In the genomic region with DNA sequence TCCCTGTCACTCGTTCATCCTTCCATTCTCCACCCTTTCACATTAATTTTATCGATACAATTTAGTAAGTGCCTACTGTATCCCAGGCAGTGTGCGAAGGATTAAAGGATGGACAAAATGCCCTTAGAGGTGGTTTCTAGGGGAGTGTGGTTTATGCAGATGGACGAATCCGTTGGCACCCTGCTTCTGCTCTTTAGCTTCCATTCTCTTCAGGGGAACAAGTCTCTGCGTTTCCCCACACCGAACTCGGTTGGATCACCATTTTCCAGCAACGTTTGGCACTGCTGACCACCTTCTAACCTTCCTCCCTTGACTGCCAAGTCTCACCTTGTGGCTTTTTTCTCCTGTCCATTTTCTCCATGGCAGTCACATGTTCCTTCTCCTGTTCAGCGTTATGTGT, we compare ENCODE assay signal across 9 mouse cellular contexts. TPM values are rescaled to one million over a fixed set of nuclear protein-coding genes. Genes with fewer than 3 reads are reported as not detected.
DNase-seq lines count a peak whose midpoint lies in the region; ATAC-seq and TF ChIP-seq lines count a peak whose summit lies in the region.
"Had no signal": no experiment of that assay in that cellular context is flagged by ENCODE, and none has a peak within 500 bp of the region (broad histone marks: within the 10 kb centered on the region; RNA-seq: fewer than 3 reads in every experiment).

No protein-coding gene starts in this region.

- no peak for TF ChIP-seq CTCF in forebrain, postnatal 0 days (IDR thresholded peaks at IDR 0.05; ENCODE audit: low read depth)

- intact Hi-C loops in heart, postnatal 14 days (cut with DNase I) = no loop called here

- H3K9ac ChIP-seq in heart, embryonic 13.5 days = peak overlapping the region; percentile 91
- H3K9ac ChIP-seq in forebrain, postnatal 0 days = peak overlapping the region; percentile 89
- no peak overlapping the region for H3K9ac ChIP-seq in liver, embryonic 16.5 days (ENCODE audit: low read depth, low read length)

- no peak for ATAC-seq in heart, embryonic 13.5 days (ENCODE audit: extremely low read depth, insufficient number of reproducible peaks, low FRiP score, low TSS enrichment)
- no peak for ATAC-seq in forebrain, postnatal 0 days
- no peak for ATAC-seq in liver, embryonic 16.5 days (ENCODE audit: low read depth)

- peak overlapping the region; percentile 94 for H3K4me2 ChIP-seq in heart, embryonic 13.5 days
- H3K4me2 ChIP-seq in forebrain, postnatal 0 days (ENCODE audit: low read depth) = peak overlapping the region; percentile 97
- peak overlapping the region; percentile 60 for H3K4me2 ChIP-seq in liver, embryonic 16.5 days (ENCODE audit: low read depth, low read length)

- WGBS in heart, embryonic 13.5 days = 15% methylated on average over 10 of the region's 10 CpGs
- 9% methylated on average over 10 of the region's 10 CpGs for WGBS in forebrain, postnatal 0 days
- WGBS in liver, embryonic 16.5 days (ENCODE audit: insufficient replicate concordance) = 22% methylated on average over 10 of the region's 10 CpGs

- peaks cover 48% of the 10 kb centered on the region for H3K36me3 ChIP-seq in heart, embryonic 13.5 days
- peaks cover 37% of the 10 kb centered on the region for H3K36me3 ChIP-seq in forebrain, postnatal 0 days (ENCODE audit: insufficient read depth)
- no peaks in the 10 kb centered on the region for H3K36me3 ChIP-seq in liver, embryonic 16.5 days (ENCODE audit: control insufficient read depth, insufficient read depth)
- H3K36me3 ChIP-seq: G1E had no signal

- no peaks in the 10 kb centered on the region for H3K9me3 ChIP-seq in heart, embryonic 13.5 days
- H3K9me3 ChIP-seq in forebrain, postnatal 0 days (ENCODE audit: low read length) = no peaks in the 10 kb centered on the region
- H3K9me3 ChIP-seq in liver, embryonic 16.5 days (replicated peaks; ENCODE audit: control insufficient read depth, low read length) = no peaks in the 10 kb centered on the region
- H3K9me3 ChIP-seq: G1E had no signal

- peak overlapping the region; percentile 74; the same call in 1 of the 2 replicates for H3K27ac ChIP-seq in heart, embryonic 13.5 days (replicated peaks)
- H3K27ac ChIP-seq in brown adipose tissue, adult 24 weeks (replicated peaks; ENCODE audit: low read depth, low read length) = no peak overlapping the region
- H3K27ac ChIP-seq in forebrain, postnatal 0 days (ENCODE audit: low read depth, low read length) = peak overlapping the region; percentile 89
- no peak overlapping the region for H3K27ac ChIP-seq in liver, embryonic 16.5 days (ENCODE audit: low read length)

- H3K27me3 ChIP-seq in heart, embryonic 13.5 days (replicated peaks) = peaks cover 4% of the 10 kb centered on the region; the same call in 1 of the 2 replicates
- H3K27me3 ChIP-seq in forebrain, postnatal 0 days (ENCODE audit: insufficient read depth, low read length) = no peaks in the 10 kb centered on the region
- H3K27me3 ChIP-seq in liver, embryonic 16.5 days (ENCODE audit: control insufficient read depth, insufficient read depth, low read depth, low read length) = peaks cover 45% of the 10 kb centered on the region

- DNase-seq in heart, postnatal 14 days = no peak
- DNase-seq in forebrain, postnatal 0 days = no peak
- DNase-seq in retina, postnatal 1 day = no peak
- no peak for DNase-seq in layer of hippocampus, adult 9-10 months (ENCODE audit: low spot score)
- DNase-seq in adrenal gland, adult 2 months = no peak

- peak overlapping the region; percentile 77 for H3K4me3 ChIP-seq in heart, embryonic 13.5 days
- H3K4me3 ChIP-seq in brown adipose tissue, adult 24 weeks (ENCODE audit: insufficient read depth, low read depth, low read length) = peak overlapping the region; percentile 96
- peak overlapping the region; percentile 76 for H3K4me3 ChIP-seq in forebrain, postnatal 0 days (ENCODE audit: low read depth, low read length)
- peak overlapping the region; percentile 58 for H3K4me3 ChIP-seq in liver, embryonic 16.5 days (ENCODE audit: low read depth, low read length)

- peaks cover 29% of the 10 kb centered on the region for H3K4me1 ChIP-seq in heart, embryonic 13.5 days
- peaks cover 3% of the 10 kb centered on the region; the same call in 1 of the 2 replicates for H3K4me1 ChIP-seq in brown adipose tissue, adult 24 weeks (ENCODE audit: control insufficient read depth, insufficient read depth, insufficient read length, low read length)
- peaks cover 12% of the 10 kb centered on the region; the same call in 1 of the 2 replicates for H3K4me1 ChIP-seq in forebrain, postnatal 0 days (ENCODE audit: insufficient read depth)
- H3K4me1 ChIP-seq in liver, embryonic 16.5 days (ENCODE audit: control insufficient read depth, low read depth, low read length) = peaks cover 2% of the 10 kb centered on the region; the same call in 1 of the 2 replicates

RNA-seq across cellular contexts. Expression of gene Slc22a17, which starts 0.4 kb away (rescaled TPM):
- polyA plus RNA-seq in heart, embryonic 13.5 days (2015; fragmentation: Nextera tagmentation; extraction: Ambion mirVana) = 33.9 and 37.4 TPM in 2 replicates
- total RNA-seq in heart, postnatal 14 days (2021) = 1 to 10 TPM; 3.4 to 5.6 TPM
- polyA plus RNA-seq in brown adipose tissue, adult 24 weeks (2012; ENCODE audit: insufficient read depth, insufficient read length, missing spikeins) = 4.9 and 6.6 TPM in 2 replicates
- 327 and 359 TPM in 2 replicates for total RNA-seq in forebrain, postnatal 0 days (2014; rRNA removed)
- polyA plus RNA-seq in forebrain, postnatal 0 days (2015; fragmentation: Nextera tagmentation; extraction: Ambion mirVana) = 230 and 282 TPM in 2 replicates
- polyA plus RNA-seq in liver, embryonic 16.5 days (2015; fragmentation: Nextera tagmentation; extraction: Ambion mirVana) = 1.3 and 1.5 TPM in 2 replicates
- 10 to 100 TPM; 24.9 to 45.1 TPM for total RNA-seq in adrenal gland, adult 2 months (2021)
- polyA plus RNA-seq in adrenal gland, adult 2 months (2012; rRNA removed) = 191 and 246 TPM in 2 replicates

RNA-seq across cellular contexts. Expression of gene Efs, which starts 12.6 kb away (rescaled TPM):
- 13.3 and 13.9 TPM in 2 replicates for polyA plus RNA-seq in heart, embryonic 13.5 days (2015; fragmentation: Nextera tagmentation; extraction: Ambion mirVana)
- total RNA-seq in heart, postnatal 14 days (2021) = 1 to 10 TPM; 4.1 to 4.6 TPM
- 2.6 and 3.4 TPM in 2 replicates for polyA plus RNA-seq in brown adipose tissue, adult 24 weeks (2012; ENCODE audit: insufficient read depth, insufficient read length, missing spikeins)
- 22.2 and 29.8 TPM in 2 replicates for total RNA-seq in forebrain, postnatal 0 days (2014; rRNA removed)
- 13.4 and 13.5 TPM in 2 replicates for polyA plus RNA-seq in forebrain, postnatal 0 days (2015; fragmentation: Nextera tagmentation; extraction: Ambion mirVana)
- 0.26 and 0.42 TPM in 2 replicates for polyA plus RNA-seq in liver, embryonic 16.5 days (2015; fragmentation: Nextera tagmentation; extraction: Ambion mirVana)
- 1 to 10 TPM; 1.9 to 4.9 TPM for total RNA-seq in adrenal gland, adult 2 months (2021)
- polyA plus RNA-seq in adrenal gland, adult 2 months (2012; rRNA removed) = 7.7 and 11.4 TPM in 2 replicates
- total RNA-seq: G1E had no signal
- polyA plus RNA-seq: G1E had no signal

RNA-seq across cellular contexts. Expression of gene Il25, which starts 19.2 kb away (rescaled TPM):
- not detected in 2 replicates for polyA plus RNA-seq in heart, embryonic 13.5 days (2015; fragmentation: Nextera tagmentation; extraction: Ambion mirVana)
- not detected for total RNA-seq in heart, postnatal 14 days (2021)
- polyA plus RNA-seq in brown adipose tissue, adult 24 weeks (2012; ENCODE audit: insufficient read depth, insufficient read length, missing spikeins) = not detected in 2 replicates
- 0.38 TPM in 1 of 2 replicates, not detected in the other for total RNA-seq in forebrain, postnatal 0 days (2014; rRNA removed)
- polyA plus RNA-seq in forebrain, postnatal 0 days (2015; fragmentation: Nextera tagmentation; extraction: Ambion mirVana) = 0.18 and 0.58 TPM in 2 replicates
- not detected in 2 replicates for polyA plus RNA-seq in liver, embryonic 16.5 days (2015; fragmentation: Nextera tagmentation; extraction: Ambion mirVana)
- not detected for total RNA-seq in adrenal gland, adult 2 months (2021)
- polyA plus RNA-seq in adrenal gland, adult 2 months (2012; rRNA removed) = 0.12 and 0.17 TPM in 2 replicates
- total RNA-seq: G1E had no signal
- polyA plus RNA-seq: G1E had no signal

RNA-seq across cellular contexts. Expression of gene Pabpn1, which starts 21.0 kb away (rescaled TPM):
- polyA plus RNA-seq in heart, embryonic 13.5 days (2015; fragmentation: Nextera tagmentation; extraction: Ambion mirVana) = 72.3 and 74.0 TPM in 2 replicates
- total RNA-seq in heart, postnatal 14 days (2021) = 10 to 100 TPM; 66.9 to 77.6 TPM
- polyA plus RNA-seq in brown adipose tissue, adult 24 weeks (2012; ENCODE audit: insufficient read depth, insufficient read length, missing spikeins) = 75.5 and 89.7 TPM in 2 replicates
- 113 and 116 TPM in 2 replicates for total RNA-seq in forebrain, postnatal 0 days (2014; rRNA removed)
- polyA plus RNA-seq in forebrain, postnatal 0 days (2015; fragmentation: Nextera tagmentation; extraction: Ambion mirVana) = 105 and 126 TPM in 2 replicates
- polyA plus RNA-seq in liver, embryonic 16.5 days (2015; fragmentation: Nextera tagmentation; extraction: Ambion mirVana) = 30.1 and 32.0 TPM in 2 replicates
- 100 to 1,000 TPM; 167 to 196 TPM for total RNA-seq in adrenal gland, adult 2 months (2021)
- polyA plus RNA-seq in adrenal gland, adult 2 months (2012; rRNA removed) = 69.3 and 80.4 TPM in 2 replicates

RNA-seq across cellular contexts. Expression of gene Cmtm5, which starts 22.7 kb away (rescaled TPM):
- polyA plus RNA-seq in heart, embryonic 13.5 days (2015; fragmentation: Nextera tagmentation; extraction: Ambion mirVana) = 0.49 and 0.98 TPM in 2 replicates
- under 1 TPM; 0.49 to 0.60 TPM for total RNA-seq in heart, postnatal 14 days (2021)
- polyA plus RNA-seq in brown adipose tissue, adult 24 weeks (2012; ENCODE audit: insufficient read depth, insufficient read length, missing spikeins) = 1.8 and 3.3 TPM in 2 replicates
- 17.9 and 19.9 TPM in 2 replicates for total RNA-seq in forebrain, postnatal 0 days (2014; rRNA removed)
- polyA plus RNA-seq in forebrain, postnatal 0 days (2015; fragmentation: Nextera tagmentation; extraction: Ambion mirVana) = 17.7 and 22.7 TPM in 2 replicates
- polyA plus RNA-seq in liver, embryonic 16.5 days (2015; fragmentation: Nextera tagmentation; extraction: Ambion mirVana) = 0.20 TPM in 1 of 2 replicates, not detected in the other
- total RNA-seq in adrenal gland, adult 2 months (2021) = under 1 TPM in 1 of 2 experiments, not detected in 1; 0.78 TPM
- 1.9 and 2.9 TPM in 2 replicates for polyA plus RNA-seq in adrenal gland, adult 2 months (2012; rRNA removed)
- total RNA-seq: G1E had no signal
- polyA plus RNA-seq: G1E had no signal

Comparison
In these comparisons a context has a peak if more than half of its experiments do, and no peak if none do; other contexts are left out.
1. H3K27ac ChIP-seq: peak in heart, embryonic 13.5 days (single experiment) and forebrain, postnatal 0 days (single experiment); none in brown adipose tissue, adult 24 weeks (single experiment) and liver, embryonic 16.5 days (single experiment).
2. Peak in every context shown above with its lines, with median percentiles within 50 percentile points of each other: H3K4me2 ChIP-seq and H3K4me3 ChIP-seq.